Mouse (Mus musculus) megakaryocyte, embryonic 14.5 days (primary cell): ENCODE results near the gene Slc41a2.

Source experiments
- FLI1 ChIP-seq: IDR thresholded peaks from 2 replicates; pipeline ENCODE4 v1.6.1; 2012; ENCODE audit warnings: low read length, inconsistent platforms, mixed read lengths
- GATA1 ChIP-seq: IDR thresholded peaks from 3 replicates; pipeline ENCODE4 v1.6.1; 2012; ENCODE audit warnings: mixed read lengths, low read length, inconsistent platforms, borderline replicate concordance

DNA sequence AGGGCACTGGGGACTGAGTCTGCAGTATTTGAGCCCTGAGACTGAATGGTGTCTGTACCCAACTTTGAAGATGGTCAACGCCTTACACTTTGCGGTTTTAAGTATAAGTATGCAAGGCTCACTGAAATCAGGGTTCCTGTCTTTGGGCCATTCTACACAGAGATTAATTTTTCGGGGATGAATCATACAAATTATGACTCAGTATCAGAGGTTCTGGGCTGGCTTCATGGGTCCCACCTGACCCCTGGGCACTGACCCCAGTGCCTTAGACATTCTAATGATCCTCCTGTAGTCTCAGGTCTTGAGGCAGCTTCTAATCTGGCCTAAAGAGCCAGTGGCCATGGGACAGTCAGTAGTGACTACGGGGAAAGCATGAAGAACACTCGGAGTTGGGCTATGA is 148.6 kb downstream of the Slc41a2 start:
- TF ChIP-seq GATA1 (no peak), FLI1 (no peak)
